Mouse (Mus musculus) forebrain, embryonic 10.5 days (tissue): ENCODE measurements around the gene Sh3bp5l. TPM values are rescaled to one million over a fixed set of nuclear protein-coding genes. Genes with fewer than 3 reads are reported as not detected.
A peak's percentile ranks its signal among the peaks of the same experiment; 100 is the strongest.
"Not testable (repeated sequence)": the region's sequence is repeated elsewhere in the genome, so short reads cannot be mapped to it uniquely, and the experiment has no call there.

Experiments
- DNase-seq: peaks from one replicate; pipeline ENCODE4 v3.0.0-alpha.2; 2017; ENCODE audit warnings: low spot score; ENCODE audit errors: extremely low spot score
- H3K27ac ChIP-seq: fragments of 300-500 bp; sonication (generic); 2 replicates; pipeline ENCODE4 v1.5.1; 2016; ENCODE audit warnings: mild to moderate bottlenecking
- H3K27me3 ChIP-seq: fragments of 300-500 bp; sonication (generic); 2 replicates; pipeline ENCODE4 v1.6.1; 2016; ENCODE audit warnings: mild to moderate bottlenecking; ENCODE audit not compliant: poor library complexity, severe bottlenecking
- H3K36me3 ChIP-seq: fragments of 300-500 bp; sonication (generic); replicated peaks from 2 replicates; pipeline ENCODE4 v1.6.1; 2016; ENCODE audit warnings: mild to moderate bottlenecking, moderate library complexity
- H3K4me1 ChIP-seq: fragments of 300-500 bp; sonication (generic); 2 replicates; pipeline ENCODE4 v1.6.1; 2016
- H3K4me3 ChIP-seq: fragments of 300-500 bp; sonication (generic); 2 replicates; pipeline ENCODE4 v1.5.1; 2016; ENCODE audit warnings: mild to moderate bottlenecking, moderate library complexity
- H3K9me3 ChIP-seq: fragments of 300-500 bp; sonication (generic); 2 replicates; pipeline ENCODE4 v1.6.1; 2016; ENCODE audit warnings: mild to moderate bottlenecking, moderate library complexity
- WGBS: fragments of 180-500 bp; shearing (Covaris S2); methylation state at CpG from one replicate; pipeline ENCODE4 v1.1.7; 2016; 5-methylcytosine and 5-hydroxymethylcytosine counted together
- polyA plus RNA-seq: library from polyadenylated mRNA; unstranded; fragments of >200 nt; fragmentation: Nextera tagmentation; extraction: Ambion mirVana; gene quantifications from 2 replicates; pipeline ENCODE4 v1.2.1, GENCODE M21; 2016

Sh3bp5l gene
- polyA plus RNA-seq, 1 experiment from 2014 or later: 40.9 TPM

GRCm38 (mm10) chr11:58305299-58305698 lies 25.2 kb upstream of the Sh3bp5l start:
- not testable (repeated sequence) for H3K4me3 ChIP-seq, H3K9me3 ChIP-seq, H3K27me3 ChIP-seq, H3K27ac ChIP-seq, DNase-seq
- peaks cover 13% of the 10 kb centered on the region for H3K36me3 ChIP-seq
- 94% methylated on average over 8 of the region's 8 CpGs for whole genome bisulfite sequencing
- peaks cover 36% of the 10 kb centered on the region for H3K4me1 ChIP-seq

DNA sequence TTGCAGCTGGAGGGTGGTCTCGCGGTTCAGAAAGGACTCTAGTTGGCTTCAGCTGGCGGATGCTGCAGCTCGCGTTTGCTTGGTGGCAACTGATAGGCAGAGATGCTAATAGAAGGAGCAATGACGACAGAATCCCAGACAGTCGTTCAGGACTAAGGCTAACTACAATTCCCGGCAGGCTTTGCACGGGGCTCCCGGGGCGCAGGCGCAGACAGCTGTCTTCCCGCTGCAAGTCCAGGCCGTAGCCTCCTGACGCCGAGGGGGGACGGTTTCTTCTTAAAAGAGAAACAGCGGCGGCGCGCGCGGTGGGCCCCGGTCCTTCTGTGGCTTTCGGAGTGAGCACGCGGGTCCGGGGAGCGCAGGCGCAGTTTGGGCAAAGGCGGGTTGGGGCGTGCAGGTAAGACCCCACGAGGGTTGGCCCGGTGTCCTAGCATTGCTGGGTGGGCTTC lies 23.6 kb upstream of the Sh3bp5l start, which contains the start of gene Zfp692:
TSS of gene Zfp692 (plus strand) at position 210 of the 449 bp plus-strand sequence.
- Histone ChIP-seq H3K4me3 (peak within 1 kb of the TSS; percentile 65), H3K4me1 (peaks cover 28% of the 10 kb centered on the region), H3K9me3 (no peaks in the 10 kb centered on the region), H3K27me3 (no peaks in the 10 kb centered on the region), H3K27ac (peak within 1 kb of the TSS; percentile 90), H3K36me3 (peaks cover 29% of the 10 kb centered on the region)
- WGBS: under 1% methylated on average over 34 of the region's 34 CpGs
- DNase-seq: peak; percentile 94

- peaks cover 28% of the 10 kb centered on the region for H3K4me1 ChIP-seq
- H3K36me3 ChIP-seq: peaks cover 35% of the 10 kb centered on the region
- H3K4me3 ChIP-seq: peak overlapping the region; percentile 65
- H3K9me3 ChIP-seq: no peaks in the 10 kb centered on the region
- DNase-seq: peak; percentile 71
- peak overlapping the region; percentile 90 for H3K27ac ChIP-seq
- WGBS: under 1% methylated on average over 42 of the region's 42 CpGs
- no peaks in the 10 kb centered on the region for H3K27me3 ChIP-seq
Measured at GRCm38 (mm10) chr11:58307411-58308080, 23.0 kb upstream of the Sh3bp5l start.

DNA sequence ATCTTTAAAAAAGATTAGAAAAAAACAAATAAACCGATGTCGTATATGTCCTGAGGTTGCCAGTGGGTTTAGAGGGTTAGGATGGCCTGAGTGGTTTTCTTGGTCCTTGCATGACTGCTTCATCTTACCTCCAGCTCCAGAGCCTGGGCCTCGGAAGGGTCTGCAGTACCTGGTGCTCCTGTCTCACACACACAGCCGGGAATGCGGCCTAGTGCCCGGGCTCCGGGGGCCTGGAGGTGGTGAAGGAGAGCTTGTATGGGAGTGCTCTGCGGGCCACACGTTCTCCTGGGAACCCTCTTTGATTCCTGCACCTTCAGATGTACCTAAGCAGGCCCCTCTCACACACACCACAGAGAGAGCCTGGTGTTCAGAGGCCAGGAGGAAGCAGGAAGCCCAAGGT lies 21.9 kb upstream of the Sh3bp5l start:
- peaks cover 25% of the 10 kb centered on the region for H3K4me1 ChIP-seq
- no peak overlapping the region for H3K27ac ChIP-seq
- WGBS: 94% methylated on average over 9 of the region's 9 CpGs
- H3K9me3 ChIP-seq: no peaks in the 10 kb centered on the region
- H3K36me3 ChIP-seq: peaks cover 44% of the 10 kb centered on the region
- H3K4me3 ChIP-seq: no peak overlapping the region
- no peak for DNase-seq
- H3K27me3 ChIP-seq: no peaks in the 10 kb centered on the region

DNA sequence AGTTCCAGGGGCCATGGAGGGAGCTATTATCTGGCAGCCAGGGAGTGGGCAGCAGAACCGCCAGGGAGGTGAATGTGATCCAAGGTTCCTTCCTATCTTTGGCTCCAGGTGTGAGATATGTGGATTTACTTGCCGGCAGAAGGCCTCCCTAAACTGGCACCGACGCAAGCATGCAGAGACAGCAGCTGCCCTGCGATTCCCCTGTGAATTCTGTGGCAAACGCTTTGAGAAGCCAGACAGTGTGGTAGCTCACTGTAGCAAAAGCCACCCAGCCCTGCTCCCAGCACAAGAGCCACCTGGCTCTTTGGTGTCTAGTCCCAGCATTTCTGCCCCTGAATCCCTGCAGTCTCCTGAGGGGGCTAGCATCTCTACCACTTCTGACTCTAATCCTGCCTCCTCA lies 16.5 kb upstream of the Sh3bp5l start:
- 88% methylated on average over 6 of the region's 6 CpGs for WGBS
- H3K27me3 ChIP-seq: no peaks in the 10 kb centered on the region
- no peak for DNase-seq
- no peaks in the 10 kb centered on the region for H3K4me1 ChIP-seq
- no peaks in the 10 kb centered on the region for H3K9me3 ChIP-seq
- peaks cover 93% of the 10 kb centered on the region for H3K36me3 ChIP-seq
- H3K4me3 ChIP-seq: no peak overlapping the region
- H3K27ac ChIP-seq: no peak overlapping the region

- Histone ChIP-seq H3K4me1 (no peaks in the 10 kb centered on the region), H3K27ac (no peak overlapping the region), H3K9me3 (no peaks in the 10 kb centered on the region), H3K4me3 (no peak overlapping the region), H3K27me3 (no peaks in the 10 kb centered on the region), H3K36me3 (peaks cover 83% of the 10 kb centered on the region)
- DNase-seq: no peak
- 94% methylated on average over 5 of the region's 5 CpGs for WGBS
Measured at GRCm38 (mm10) chr11:58315536-58316168, 14.9 kb upstream of the Sh3bp5l start.

GRCm38 (mm10) chr11:58316344-58316743 lies 14.2 kb upstream of the Sh3bp5l start:
- no peak overlapping the region for H3K27ac ChIP-seq
- WGBS: 84% methylated on average over 17 of the region's 17 CpGs
- H3K4me3 ChIP-seq: no peak overlapping the region
- no peaks in the 10 kb centered on the region for H3K4me1 ChIP-seq
- H3K27me3 ChIP-seq: no peaks in the 10 kb centered on the region
- DNase-seq: no peak
- H3K36me3 ChIP-seq: peaks cover 76% of the 10 kb centered on the region
- no peaks in the 10 kb centered on the region for H3K9me3 ChIP-seq

GRCm38 (mm10) chr11:58316768-58317390 lies 13.6 kb upstream of the Sh3bp5l start:
- H3K9me3 ChIP-seq: no peaks in the 10 kb centered on the region
- H3K4me1 ChIP-seq: peaks cover 3% of the 10 kb centered on the region
- peaks cover 70% of the 10 kb centered on the region for H3K36me3 ChIP-seq
- H3K27me3 ChIP-seq: no peaks in the 10 kb centered on the region
- WGBS: 71% methylated on average over 28 of the region's 28 CpGs
- no peak overlapping the region for H3K4me3 ChIP-seq
- no peak overlapping the region for H3K27ac ChIP-seq
- DNase-seq: no peak

DNA sequence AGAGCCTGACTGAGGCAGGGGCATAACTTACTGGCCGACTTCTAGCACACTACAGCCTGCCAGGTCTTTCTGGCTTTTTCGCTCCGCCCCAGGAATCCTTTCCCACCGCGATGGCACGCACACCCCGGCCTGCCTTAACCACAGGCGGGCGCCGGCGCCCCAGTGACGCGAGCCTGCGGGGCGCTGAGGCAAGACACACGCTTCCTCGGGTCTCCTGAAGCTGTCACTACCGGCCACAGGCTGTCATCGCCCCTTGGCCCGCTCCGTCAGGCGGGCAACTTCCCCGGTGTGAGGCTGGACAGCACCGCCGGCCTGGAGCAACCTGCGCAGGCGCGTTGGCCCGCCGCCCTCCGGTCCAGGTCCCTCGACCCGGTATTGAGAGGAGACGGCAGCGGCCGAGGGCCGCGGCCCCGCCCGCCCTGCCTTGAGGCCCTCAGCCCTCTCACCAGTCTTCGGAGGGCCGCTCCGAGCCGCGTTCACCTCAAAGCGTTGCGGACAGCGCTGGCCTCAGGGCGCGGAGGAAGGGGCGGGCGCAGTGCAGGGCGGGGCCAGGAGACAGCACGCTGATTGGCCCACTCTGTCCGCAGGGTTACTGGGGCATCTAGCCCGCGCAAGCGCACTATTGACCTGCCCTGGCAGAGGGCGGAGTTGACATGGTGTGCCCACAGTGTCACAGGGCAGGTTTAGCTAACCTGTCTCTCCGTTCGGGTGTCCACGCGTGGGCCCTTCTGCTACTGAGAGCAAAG lies 7.5 kb upstream of the Sh3bp5l start:
- WGBS: under 1% methylated on average over 63 of the region's 63 CpGs

GRCm38 (mm10) chr11:58323570-58324340 lies 6.8 kb upstream of the Sh3bp5l start:
- no peaks in the 10 kb centered on the region; the same call in 1 of the 2 replicates for H3K9me3 ChIP-seq
- peak overlapping the region; percentile 90 for H3K27ac ChIP-seq
- peak overlapping the region; percentile 75 for H3K4me3 ChIP-seq
- 16% methylated on average over 24 of the region's 24 CpGs for WGBS
- H3K27me3 ChIP-seq: no peaks in the 10 kb centered on the region
- peaks cover 26% of the 10 kb centered on the region for H3K4me1 ChIP-seq
- no peak for DNase-seq
- H3K36me3 ChIP-seq: peaks cover 29% of the 10 kb centered on the region

More for the DNA sequence above, 7.5 kb upstream of the Sh3bp5l start:
- H3K4me1 ChIP-seq: peaks cover 23% of the 10 kb centered on the region
- H3K4me3 ChIP-seq: peak overlapping the region; percentile 75
- H3K9me3 ChIP-seq: no peaks in the 10 kb centered on the region; the same call in 1 of the 2 replicates
- H3K27me3 ChIP-seq: no peaks in the 10 kb centered on the region
- peak overlapping the region; percentile 90 for H3K27ac ChIP-seq
- H3K36me3 ChIP-seq: peaks cover 30% of the 10 kb centered on the region
- peak; percentile 96 for DNase-seq

DNA sequence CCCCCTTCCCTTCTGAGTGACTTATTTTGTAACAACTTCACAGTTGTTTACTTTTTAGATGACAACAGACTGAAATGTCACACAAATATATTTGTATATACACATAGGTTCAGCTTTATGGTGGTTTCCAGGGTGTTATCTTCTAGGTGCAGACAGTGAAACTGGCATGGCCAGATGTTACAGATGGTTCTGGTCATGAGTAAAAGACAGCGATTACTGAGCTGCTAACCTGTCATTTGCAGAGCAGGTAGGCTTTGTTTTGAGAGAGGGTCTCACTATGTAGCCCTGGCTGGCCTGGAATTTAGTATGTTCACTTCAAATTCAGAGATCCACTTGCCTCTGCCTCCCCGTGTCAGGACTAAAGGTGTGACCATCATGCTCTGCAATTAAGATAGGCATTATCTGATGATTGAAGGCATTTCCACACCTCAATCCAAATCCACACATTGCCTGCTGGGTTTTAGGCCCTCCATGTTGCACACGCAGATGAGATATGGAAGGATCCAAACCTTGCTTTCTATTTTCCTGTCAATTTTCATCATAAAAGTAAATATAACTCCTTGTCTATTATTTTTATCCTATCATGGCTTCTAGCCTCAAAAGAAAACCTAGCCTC lies 5.8 kb upstream of the Sh3bp5l start:
- no peak for DNase-seq
- H3K4me1 ChIP-seq: peaks cover 34% of the 10 kb centered on the region
- WGBS: 86% methylated on average over 3 of the region's 3 CpGs
- no peak overlapping the region for H3K4me3 ChIP-seq
- H3K9me3 ChIP-seq: no peaks in the 10 kb centered on the region; the same call in 1 of the 2 replicates
- H3K27ac ChIP-seq: no peak overlapping the region
- H3K36me3 ChIP-seq: peaks cover 23% of the 10 kb centered on the region
- H3K27me3 ChIP-seq: no peaks in the 10 kb centered on the region
